15 mouse cellular contexts compared by ENCODE assay signal in the genomic region with DNA sequence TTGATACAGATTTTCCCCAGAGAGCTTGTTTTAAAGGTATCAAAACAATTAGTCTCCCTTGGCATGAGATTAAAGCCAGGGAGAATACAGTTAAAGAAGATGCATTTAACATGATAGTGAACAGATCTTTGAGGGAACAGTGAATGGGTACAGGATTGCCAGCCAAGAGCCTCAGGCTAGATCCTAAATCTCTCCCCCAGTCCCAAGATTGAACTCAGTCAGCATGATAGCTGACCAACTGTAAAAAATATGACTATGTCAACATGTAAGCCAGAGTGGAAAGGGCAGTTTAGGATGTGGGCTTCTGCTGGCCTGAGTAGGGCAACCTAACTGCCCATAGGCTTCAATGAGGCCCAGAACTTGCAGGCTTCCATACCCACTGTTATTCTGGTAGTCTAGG. TPM values are rescaled to one million over a fixed set of nuclear protein-coding genes. Genes with fewer than 3 reads are reported as not detected.
A peak's percentile ranks its signal among the peaks of the same experiment; 100 is the strongest.
DNase-seq lines count a peak whose midpoint lies in the region; ATAC-seq and TF ChIP-seq lines count a peak whose summit lies in the region.
"Had no signal": no experiment of that assay in that cellular context is flagged by ENCODE, and none has a peak within 500 bp of the region (broad histone marks: within the 10 kb centered on the region; RNA-seq: fewer than 3 reads in every experiment).

No protein-coding gene starts in this region.

- no peaks in the 10 kb centered on the region for H3K36me3 ChIP-seq in forebrain, embryonic 10.5 days (replicated peaks)
- H3K36me3 ChIP-seq in hindbrain, embryonic 15.5 days = no peaks in the 10 kb centered on the region
- H3K36me3 ChIP-seq in myocyte (ENCODE audit: control insufficient read depth, insufficient read depth) = no peaks in the 10 kb centered on the region
- no peaks in the 10 kb centered on the region for H3K36me3 ChIP-seq in kidney, embryonic 15.5 days
- H3K36me3 ChIP-seq in kidney, embryonic 14.5 days (ENCODE audit: control insufficient read depth, insufficient read depth, low read length) = no peaks in the 10 kb centered on the region
- H3K36me3 ChIP-seq: heart, embryonic 13.5 days; limb, embryonic 15.5 days had no signal

- DNase-seq in cerebellum, adult 9-10 months = peak; percentile 13
- DNase-seq in cerebellum, postnatal 25 days = no peak
- no peak for DNase-seq in forebrain, embryonic 10.5 days (ENCODE audit: extremely low spot score, low spot score)
- no peak for DNase-seq in thymus, postnatal 36 days
- DNase-seq: cerebellum, adult 11 months; gastrocnemius, postnatal 25 days; kidney, postnatal 25 days; lung, embryonic 14.5 days; right cerebral cortex, postnatal 4 days had no signal

- no peak overlapping the region for H3K9ac ChIP-seq in hindbrain, embryonic 15.5 days
- no peak overlapping the region for H3K9ac ChIP-seq in kidney, embryonic 15.5 days
- no peak overlapping the region for H3K9ac ChIP-seq in kidney, embryonic 14.5 days (ENCODE audit: low read depth, low read length)
- H3K9ac ChIP-seq: heart, embryonic 13.5 days; limb, embryonic 15.5 days; lung, embryonic 14.5 days had no signal

- H3K27me3 ChIP-seq in forebrain, embryonic 10.5 days (ENCODE audit: poor library complexity, severe bottlenecking) = peaks cover 78% of the 10 kb centered on the region
- no peaks in the 10 kb centered on the region for H3K27me3 ChIP-seq in hindbrain, embryonic 15.5 days
- no peaks in the 10 kb centered on the region for H3K27me3 ChIP-seq in myocyte (ENCODE audit: control insufficient read depth, insufficient read depth, insufficient read length)
- peaks cover 13% of the 10 kb centered on the region; the same call in 1 of the 2 replicates for H3K27me3 ChIP-seq in kidney, embryonic 15.5 days
- 0 out of 2 replicates have a peak, but pooled peaks cover 5% of the 10 kb centered on the region for H3K27me3 ChIP-seq in kidney, embryonic 14.5 days (ENCODE audit: control insufficient read depth, insufficient read depth, low read length)

- H3K4me2 ChIP-seq in hindbrain, embryonic 15.5 days = peak overlapping the region; percentile 74
- H3K4me2 ChIP-seq in myocyte (ENCODE audit: low read depth) = peak overlapping the region; percentile 99
- no peak overlapping the region for H3K4me2 ChIP-seq in kidney, embryonic 15.5 days
- no peak overlapping the region; the same call in 1 of the 2 replicates for H3K4me2 ChIP-seq in kidney, embryonic 14.5 days (replicated peaks; ENCODE audit: low read depth, low read length)
- H3K4me2 ChIP-seq: heart, embryonic 13.5 days; limb, embryonic 15.5 days had no signal

- H3K4me1 ChIP-seq in forebrain, embryonic 10.5 days = peaks cover 89% of the 10 kb centered on the region
- H3K4me1 ChIP-seq in hindbrain, embryonic 15.5 days (replicated peaks) = peaks cover 52% of the 10 kb centered on the region
- peaks cover 47% of the 10 kb centered on the region for H3K4me1 ChIP-seq in kidney, embryonic 15.5 days
- peaks cover 24% of the 10 kb centered on the region; the same call in 1 of the 2 replicates for H3K4me1 ChIP-seq in kidney, embryonic 14.5 days (ENCODE audit: control insufficient read depth, insufficient read depth, low read length)

- H3K79me2 ChIP-seq in myocyte (ENCODE audit: control insufficient read depth, insufficient read depth) = peaks cover 22% of the 10 kb centered on the region

- no peak for TF ChIP-seq POLR2A in myocyte (IDR thresholded peaks at IDR 0.05; ENCODE audit: insufficient read length, low read depth)

- H3ac ChIP-seq in myocyte (ENCODE audit: control insufficient read depth, insufficient read length) = no peak overlapping the region

- H3K27ac ChIP-seq in forebrain, embryonic 10.5 days = peak overlapping the region; percentile 100
- peak overlapping the region; percentile 50; the same call in 1 of the 2 replicates for H3K27ac ChIP-seq in hindbrain, embryonic 15.5 days (replicated peaks)
- no peak overlapping the region for H3K27ac ChIP-seq in kidney, embryonic 15.5 days
- no peak overlapping the region for H3K27ac ChIP-seq in kidney, embryonic 14.5 days (ENCODE audit: low read depth, low read length)
- H3K27ac ChIP-seq: heart, embryonic 13.5 days; limb, embryonic 15.5 days had no signal

- no peaks in the 10 kb centered on the region for H3K9me3 ChIP-seq in forebrain, embryonic 10.5 days
- no peaks in the 10 kb centered on the region for H3K9me3 ChIP-seq in hindbrain, embryonic 15.5 days
- H3K9me3 ChIP-seq in kidney, embryonic 15.5 days (replicated peaks) = no peaks in the 10 kb centered on the region
- no peaks in the 10 kb centered on the region for H3K9me3 ChIP-seq in kidney, embryonic 14.5 days (ENCODE audit: control insufficient read depth, low read length)
- H3K9me3 ChIP-seq: heart, embryonic 13.5 days; limb, embryonic 15.5 days had no signal

- ATAC-seq in hindbrain, embryonic 15.5 days (ENCODE audit: low FRiP score, low read depth) = no peak
- no peak for ATAC-seq in kidney, embryonic 15.5 days (replicated peaks; ENCODE audit: low FRiP score)
- no peak for ATAC-seq in kidney, embryonic 14.5 days (ENCODE audit: low FRiP score, low TSS enrichment)

- H3K4me3 ChIP-seq in forebrain, embryonic 10.5 days = peak overlapping the region; percentile 96; the same call in 1 of the 2 replicates
- no peak overlapping the region for H3K4me3 ChIP-seq in hindbrain, embryonic 15.5 days
- H3K4me3 ChIP-seq in myocyte = no peak overlapping the region
- H3K4me3 ChIP-seq in kidney, embryonic 15.5 days (replicated peaks) = no peak overlapping the region
- no peak overlapping the region for H3K4me3 ChIP-seq in kidney, embryonic 14.5 days (ENCODE audit: low read length)
- H3K4me3 ChIP-seq: heart, embryonic 13.5 days; limb, embryonic 15.5 days had no signal

TF ChIP-seq in myocyte, 11 proteins besides CTCF, POLR2A, EP300 and RAD21:
- TF ChIP-seq CEBPB (IDR thresholded peaks at IDR 0.05; ENCODE audit: insufficient read depth, poor library complexity, severe bottlenecking) (no peak), POLR2AphosphoS2 (IDR thresholded peaks at IDR 0.05; ENCODE audit: insufficient read length, low read depth) (no peak), USF1 (IDR thresholded peaks at IDR 0.05; ENCODE audit: low read depth) (no peak), MYOG (IDR thresholded peaks at IDR 0.05; ENCODE audit: control insufficient read depth in 1 of 3, insufficient read depth in 1 of 3, insufficient read length in 2 of 3, low read depth in 2 of 3) (no peak), E2F4 (IDR thresholded peaks at IDR 0.05; ENCODE audit: insufficient read depth) (no peak), MYOD1 (IDR thresholded peaks at IDR 0.05; ENCODE audit: control insufficient read depth in 1 of 3, insufficient read length in 2 of 3, low read depth in 2 of 3) (no peak), REST (IDR thresholded peaks at IDR 0.05; ENCODE audit: insufficient read depth, insufficient read length) (no peak), TCF3 (IDR thresholded peaks at IDR 0.05; ENCODE audit: insufficient read length, low read depth) (no peak), SRF (IDR thresholded peaks at IDR 0.05; ENCODE audit: control insufficient read depth, insufficient read length, low read depth) (no peak), MAX (IDR thresholded peaks at IDR 0.05; ENCODE audit: low read depth) (no peak), TCF12 (IDR thresholded peaks at IDR 0.05; ENCODE audit: insufficient read depth, poor library complexity, severe bottlenecking) (no peak)

RNA-seq across cellular contexts. Expression of gene Nr2f1, which starts 5.9 kb away (rescaled TPM):
- polyA plus RNA-seq in forebrain, embryonic 10.5 days (2016; fragmentation: Nextera tagmentation; extraction: Ambion mirVana) = 64.9 and 66.1 TPM in 2 replicates
- polyA plus RNA-seq in hindbrain, embryonic 15.5 days (2015; fragmentation: Nextera tagmentation; extraction: Ambion mirVana) = 51.8 and 57.4 TPM in 2 replicates
- 5.8 TPM for polyA plus RNA-seq in myocyte (2012; fragmentation: generic; extraction: Trizol)
- 15.1 and 18.1 TPM in 2 replicates for polyA plus RNA-seq in kidney, embryonic 15.5 days (2015; fragmentation: Nextera tagmentation; extraction: Ambion mirVana)
- 26.8 and 36.9 TPM in 2 replicates for polyA plus RNA-seq in kidney, embryonic 14.5 days (2014; fragmentation: Nextera tagmentation; extraction: Ambion mirVana)

Comparison
In these comparisons a context has a peak if more than half of its experiments do, and no peak if none do; other contexts are left out.
1. H3K27ac ChIP-seq: peak in forebrain, embryonic 10.5 days (single experiment) and hindbrain, embryonic 15.5 days (single experiment); none in kidney, embryonic 15.5 days (single experiment) and kidney, embryonic 14.5 days (single experiment).
2. H3K4me2 ChIP-seq: peak in hindbrain, embryonic 15.5 days (single experiment) and myocyte (single experiment); none in kidney, embryonic 15.5 days (single experiment) and kidney, embryonic 14.5 days (single experiment).